Comparison of ENCODE assay signal across 21 mouse cellular contexts in the genomic region with DNA sequence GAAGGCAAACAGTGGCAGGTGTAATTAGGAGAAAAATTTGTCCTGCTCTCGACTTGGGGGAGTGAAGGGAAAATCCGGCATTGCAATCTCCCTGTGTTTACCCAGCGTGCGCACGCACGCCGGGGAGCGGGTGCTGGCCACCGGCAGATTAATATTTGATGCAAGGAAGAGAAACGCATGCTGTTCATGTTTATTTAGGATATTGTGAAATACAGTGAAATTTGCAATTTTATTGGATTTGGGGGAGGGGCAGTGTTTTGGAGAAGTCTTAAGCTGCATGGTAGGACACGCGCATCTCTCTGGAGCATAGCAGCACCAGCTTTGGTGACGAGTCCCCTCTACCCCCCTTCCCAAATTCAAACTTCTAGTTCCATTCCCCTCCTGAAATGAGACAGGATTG.
DNase-seq lines count a peak whose midpoint lies in the region; ATAC-seq and TF ChIP-seq lines count a peak whose summit lies in the region.
"Had no signal": no experiment of that assay in that cellular context is flagged by ENCODE, and none has a peak within 500 bp of the region (broad histone marks: within the 10 kb centered on the region; RNA-seq: fewer than 3 reads in every experiment).

No protein-coding gene starts in this region.

- DNase-seq in liver, adult 2 months (ENCODE audit: extremely low read depth, low read depth, low spot score): peak; percentile 90
- DNase-seq in liver: no peak
- DNase-seq in midbrain, embryonic 10.5 days (ENCODE audit: low spot score): no peak
- no peak for DNase-seq in midbrain, embryonic 11.5 days (ENCODE audit: low spot score, missing footprints)
- DNase-seq in midbrain, embryonic 14.5 days: peak; percentile 61
- DNase-seq: adrenal gland, adult 2 months; adrenal gland, adult 8-10 months; adrenal gland, postnatal 10 days; adrenal gland, postnatal 14 days; adrenal gland, postnatal 25 days; adrenal gland, postnatal 36 days; B cell, adult 2 months; cerebellum, adult 11 months; cerebellum, adult 11-12 months had no signal

- ATAC-seq in midbrain, embryonic 12.5 days (ENCODE audit: low FRiP score, low read depth): no peak
- ATAC-seq in midbrain, embryonic 13.5 days: peak; percentile 25; the same call in 1 of the 2 replicates
- no peak for ATAC-seq in midbrain, embryonic 11.5 days (ENCODE audit: low FRiP score)
- no peak for ATAC-seq in midbrain, embryonic 14.5 days (ENCODE audit: low FRiP score, low TSS enrichment)
- ATAC-seq in midbrain, embryonic 16.5 days: no peak
- ATAC-seq: activated CD4-positive, CD25-positive, alpha-beta regulatory T cell, adult 4 months; CD4-positive, CD25-positive, alpha-beta regulatory T cell, adult 4 months; Patski had no signal

- H3K4me3 ChIP-seq in liver, adult 2 months (ENCODE audit: insufficient read depth, low read depth, low read length): no peak overlapping the region
- no peak overlapping the region for H3K4me3 ChIP-seq in midbrain, embryonic 12.5 days
- H3K4me3 ChIP-seq in midbrain, embryonic 10.5 days: no peak overlapping the region
- no peak overlapping the region for H3K4me3 ChIP-seq in midbrain, embryonic 13.5 days (replicated peaks)
- H3K4me3 ChIP-seq in midbrain, embryonic 11.5 days (ENCODE audit: low read depth, low read length): no peak overlapping the region
- no peak overlapping the region for H3K4me3 ChIP-seq in midbrain, embryonic 14.5 days (replicated peaks; ENCODE audit: low read depth, low read length)
- H3K4me3 ChIP-seq in midbrain, embryonic 16.5 days (ENCODE audit: low read depth, low read length): no peak overlapping the region

- H3K79me2 ChIP-seq in liver, adult 2 months (ENCODE audit: control insufficient read depth, insufficient read depth, low read length): no peaks in the 10 kb centered on the region

- WGBS in liver, adult 2 months: 22% methylated on average over 13 of the region's 13 CpGs
- WGBS in midbrain, embryonic 12.5 days: 67% methylated on average over 13 of the region's 13 CpGs
- WGBS in midbrain, embryonic 10.5 days: 88% methylated on average over 13 of the region's 13 CpGs
- WGBS in midbrain, embryonic 13.5 days: 74% methylated on average over 13 of the region's 13 CpGs
- 81% methylated on average over 13 of the region's 13 CpGs for WGBS in midbrain, embryonic 11.5 days
- WGBS in midbrain, embryonic 14.5 days: 59% methylated on average over 13 of the region's 13 CpGs
- 62% methylated on average over 13 of the region's 13 CpGs for whole genome bisulfite sequencing in midbrain, embryonic 16.5 days

- H3K9me3 ChIP-seq in midbrain, embryonic 12.5 days: no peaks in the 10 kb centered on the region
- H3K9me3 ChIP-seq in midbrain, embryonic 10.5 days (replicated peaks): no peaks in the 10 kb centered on the region
- no peaks in the 10 kb centered on the region for H3K9me3 ChIP-seq in midbrain, embryonic 13.5 days
- H3K9me3 ChIP-seq in midbrain, embryonic 11.5 days (ENCODE audit: control insufficient read depth, low read length): no peaks in the 10 kb centered on the region
- no peaks in the 10 kb centered on the region for H3K9me3 ChIP-seq in midbrain, embryonic 14.5 days (ENCODE audit: control insufficient read depth, low read length)
- no peaks in the 10 kb centered on the region for H3K9me3 ChIP-seq in midbrain, embryonic 16.5 days (replicated peaks; ENCODE audit: control insufficient read depth, low read length, poor library complexity, severe bottlenecking)
- H3K9me3 ChIP-seq: G1E had no signal

- H3K27ac ChIP-seq in liver, adult 2 months (replicated peaks; ENCODE audit: insufficient read depth, low read depth, low read length): peak overlapping the region; percentile 45; the same call in 1 of the 2 replicates
- peak overlapping the region; percentile 26; the same call in 1 of the 2 replicates for H3K27ac ChIP-seq in midbrain, embryonic 12.5 days (replicated peaks)
- H3K27ac ChIP-seq in midbrain, embryonic 10.5 days (replicated peaks): no peak overlapping the region
- H3K27ac ChIP-seq in midbrain, embryonic 13.5 days: peak overlapping the region; percentile 39; the same call in 1 of the 2 replicates
- no peak overlapping the region for H3K27ac ChIP-seq in midbrain, embryonic 11.5 days (ENCODE audit: low read depth, low read length)
- H3K27ac ChIP-seq in midbrain, embryonic 14.5 days (replicated peaks; ENCODE audit: low read depth, low read length): no peak overlapping the region
- no peak overlapping the region for H3K27ac ChIP-seq in midbrain, embryonic 16.5 days (ENCODE audit: low read length)

- TF ChIP-seq POLR2A in liver, adult 2 months (IDR thresholded peaks at IDR 0.05; ENCODE audit: extremely low read depth, insufficient read depth, low read length): no peak

- no peaks in the 10 kb centered on the region for H3K27me3 ChIP-seq in liver, adult 2 months (ENCODE audit: control insufficient read depth, insufficient read depth, low read length)
- H3K27me3 ChIP-seq in midbrain, embryonic 12.5 days: peaks cover 74% of the 10 kb centered on the region
- peaks cover 73% of the 10 kb centered on the region for H3K27me3 ChIP-seq in midbrain, embryonic 10.5 days (ENCODE audit: low read depth, poor library complexity, severe bottlenecking)
- H3K27me3 ChIP-seq in midbrain, embryonic 13.5 days: peaks cover 60% of the 10 kb centered on the region
- H3K27me3 ChIP-seq in midbrain, embryonic 11.5 days (ENCODE audit: control insufficient read depth, insufficient read depth, low read length): peaks cover 49% of the 10 kb centered on the region
- H3K27me3 ChIP-seq in midbrain, embryonic 14.5 days (ENCODE audit: control insufficient read depth, insufficient read depth, low read length): peaks cover 16% of the 10 kb centered on the region; the same call in 1 of the 2 replicates
- peaks cover 16% of the 10 kb centered on the region for H3K27me3 ChIP-seq in midbrain, embryonic 16.5 days (ENCODE audit: control insufficient read depth, insufficient read depth, low read depth, low read length)

- H3K4me1 ChIP-seq in liver, adult 2 months (ENCODE audit: control insufficient read depth, insufficient read depth, low read length): peaks cover 6% of the 10 kb centered on the region; the same call in 1 of the 2 replicates
- H3K4me1 ChIP-seq in midbrain, embryonic 12.5 days: 0 out of 2 replicates have a peak, but pooled peaks cover 2% of the 10 kb centered on the region
- peaks cover 4% of the 10 kb centered on the region; the same call in 1 of the 2 replicates for H3K4me1 ChIP-seq in midbrain, embryonic 10.5 days
- peaks cover 18% of the 10 kb centered on the region for H3K4me1 ChIP-seq in midbrain, embryonic 13.5 days (replicated peaks)
- H3K4me1 ChIP-seq in midbrain, embryonic 11.5 days (ENCODE audit: control insufficient read depth, insufficient read depth, low read length): no peaks in the 10 kb centered on the region
- H3K4me1 ChIP-seq in midbrain, embryonic 14.5 days (ENCODE audit: control insufficient read depth, insufficient read depth, low read length): peaks cover 5% of the 10 kb centered on the region; the same call in 1 of the 2 replicates
- no peaks in the 10 kb centered on the region; the same call in 1 of the 2 replicates for H3K4me1 ChIP-seq in midbrain, embryonic 16.5 days (ENCODE audit: control insufficient read depth, insufficient read depth, low read length)

- H3K9ac ChIP-seq in liver, adult 2 months (ENCODE audit: low read depth, low read length): no peak overlapping the region
- H3K9ac ChIP-seq in midbrain, embryonic 12.5 days (replicated peaks): no peak overlapping the region
- H3K9ac ChIP-seq in midbrain, embryonic 13.5 days (replicated peaks): no peak overlapping the region
- no peak overlapping the region for H3K9ac ChIP-seq in midbrain, embryonic 11.5 days (ENCODE audit: low read length)
- no peak overlapping the region for H3K9ac ChIP-seq in midbrain, embryonic 14.5 days (replicated peaks; ENCODE audit: low read length)
- no peak overlapping the region for H3K9ac ChIP-seq in midbrain, embryonic 16.5 days (ENCODE audit: low read depth, low read length)

- H3K4me2 ChIP-seq in midbrain, embryonic 12.5 days (replicated peaks): no peak overlapping the region
- no peak overlapping the region for H3K4me2 ChIP-seq in midbrain, embryonic 13.5 days (replicated peaks)
- no peak overlapping the region for H3K4me2 ChIP-seq in midbrain, embryonic 11.5 days
- no peak overlapping the region for H3K4me2 ChIP-seq in midbrain, embryonic 14.5 days (ENCODE audit: low read length)
- no peak overlapping the region for H3K4me2 ChIP-seq in midbrain, embryonic 16.5 days (ENCODE audit: low read length)

- no peaks in the 10 kb centered on the region for H3K36me3 ChIP-seq in liver, adult 2 months (ENCODE audit: control insufficient read depth, insufficient read depth, low read length)
- H3K36me3 ChIP-seq in midbrain, embryonic 12.5 days: no peaks in the 10 kb centered on the region
- H3K36me3 ChIP-seq in midbrain, embryonic 10.5 days: no peaks in the 10 kb centered on the region
- no peaks in the 10 kb centered on the region for H3K36me3 ChIP-seq in midbrain, embryonic 13.5 days
- H3K36me3 ChIP-seq in midbrain, embryonic 11.5 days (ENCODE audit: control insufficient read depth, insufficient read depth, low read length): no peaks in the 10 kb centered on the region
- H3K36me3 ChIP-seq in midbrain, embryonic 14.5 days (ENCODE audit: control insufficient read depth, insufficient read depth, low read length): no peaks in the 10 kb centered on the region
- H3K36me3 ChIP-seq in midbrain, embryonic 16.5 days (ENCODE audit: control insufficient read depth, insufficient read depth, low read length): no peaks in the 10 kb centered on the region
- H3K36me3 ChIP-seq: G1E had no signal

- TF ChIP-seq CTCF in liver, adult 2 months (IDR thresholded peaks at IDR 0.05; ENCODE audit: low read depth, low read length): no peak

Comparison
In these comparisons a context has a peak if more than half of its experiments do, and no peak if none do; other contexts are left out.
1. DNase-seq: peak in liver, adult 2 months (single experiment) and midbrain, embryonic 14.5 days (single experiment); none in liver (single experiment), midbrain, embryonic 10.5 days (single experiment) and midbrain, embryonic 11.5 days (single experiment).
2. H3K27ac ChIP-seq: peak in liver, adult 2 months (single experiment), midbrain, embryonic 12.5 days (single experiment) and midbrain, embryonic 13.5 days (single experiment); none in midbrain, embryonic 10.5 days (single experiment), midbrain, embryonic 11.5 days (single experiment), midbrain, embryonic 14.5 days (single experiment) and midbrain, embryonic 16.5 days (single experiment).